Mouse (Mus musculus): Measurements from ENCODE around the gene Zbtb40. TPM values are rescaled to one million over a fixed set of nuclear protein-coding genes. Genes with fewer than 3 reads are reported as not detected.

The Zbtb40 gene
- polyA plus RNA-seq, 2 experiments, result 1.4 to 1.8 TPM

DNA sequence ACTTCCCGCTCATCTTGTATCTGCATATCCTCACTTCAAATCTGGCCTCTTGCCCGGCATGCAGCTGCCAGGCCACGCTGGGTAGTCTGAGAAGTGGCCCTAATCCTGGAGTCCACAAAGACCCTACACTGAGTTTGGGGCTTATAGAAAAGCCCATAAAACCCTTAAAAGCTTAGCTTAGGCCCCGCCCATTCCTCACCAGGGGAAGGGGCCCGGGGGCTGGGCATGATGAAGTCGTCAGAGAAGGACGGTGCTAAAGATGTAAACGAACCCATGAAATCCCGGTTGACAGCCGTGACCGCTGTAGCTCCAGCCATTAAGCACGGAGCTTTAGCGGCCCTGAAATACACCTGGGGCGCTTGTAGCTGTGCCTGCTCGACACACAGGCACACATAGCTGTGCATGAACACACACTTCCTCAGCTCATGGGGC is 83.6 kb downstream of the Zbtb40 start:
- H3K9ac ChIP-seq (replicated peaks), result no peak overlapping the region
- ATAC-seq (ENCODE audit: insufficient read depth), result no peak
- DNase-seq (ENCODE audit: low read depth in 3 of 3, low spot score in 3 of 3), result no peak
- 31% methylated on average over 15 of the region's 15 CpGs for WGBS (ENCODE audit: insufficient replicate concordance)
- H3K4me3 ChIP-seq (ENCODE audit: insufficient read depth in 1 of 2, low read depth in 2 of 2, low read length in 2 of 2), result no peak overlapping the region
- H3K27ac ChIP-seq, result no peak overlapping the region
- no peaks in the 10 kb centered on the region for H3K9me3 ChIP-seq (ENCODE audit: control insufficient read depth, low read length)
- H3K36me3 ChIP-seq (replicated peaks; ENCODE audit: control insufficient read depth, insufficient read depth, low read depth), result no peaks in the 10 kb centered on the region
- TF ChIP-seq CTCF (IDR thresholded peaks at IDR 0.05; ENCODE audit: low read depth), result no peak
- TF ChIP-seq EP300 (IDR thresholded peaks at IDR 0.05; ENCODE audit: low read depth), result no peak
- no peaks in the 10 kb centered on the region for H3K4me1 ChIP-seq (replicated peaks; ENCODE audit: control insufficient read depth in 2 of 2, insufficient read depth in 2 of 2, low read length in 1 of 2)
- H3K27me3 ChIP-seq (ENCODE audit: control insufficient read depth, insufficient read depth, low read length), result peaks cover 14% of the 10 kb centered on the region
- no peak overlapping the region for H3K4me2 ChIP-seq (ENCODE audit: low read depth)

DNA sequence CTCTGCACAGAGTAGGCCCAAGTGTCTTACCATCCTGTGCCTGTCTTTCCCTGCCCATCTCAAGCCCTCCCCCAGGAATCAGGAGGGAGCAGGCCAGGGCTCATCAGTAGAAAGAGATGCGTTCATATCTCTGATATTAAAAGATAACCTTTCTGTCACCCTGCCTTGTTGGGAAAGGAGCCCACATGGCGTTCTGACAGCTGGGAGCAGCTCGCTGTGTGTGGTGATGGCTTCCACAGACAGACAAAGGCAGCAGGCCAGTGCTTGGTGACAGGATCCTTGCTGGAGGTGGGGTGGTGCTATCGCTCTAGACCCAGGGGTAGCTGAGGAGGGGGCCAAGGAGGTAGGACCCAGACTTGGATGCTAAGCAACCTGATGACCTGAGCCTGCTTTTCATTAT is 86.2 kb downstream of the Zbtb40 start:
- Histone ChIP-seq H3K4me2 (ENCODE audit: low read depth) (no peak overlapping the region), H3K4me3 (ENCODE audit: insufficient read depth in 1 of 2, low read depth in 2 of 2, low read length in 2 of 2) (no peak overlapping the region), H3K9me3 (ENCODE audit: control insufficient read depth, low read length) (no peaks in the 10 kb centered on the region), H3K27me3 (ENCODE audit: control insufficient read depth, insufficient read depth, low read length) (peaks cover 19% of the 10 kb centered on the region), H3K9ac (replicated peaks) (no peak overlapping the region), H3K36me3 (replicated peaks; ENCODE audit: control insufficient read depth, insufficient read depth, low read depth) (no peaks in the 10 kb centered on the region), H3K4me1 (replicated peaks; ENCODE audit: control insufficient read depth in 2 of 2, insufficient read depth in 2 of 2, low read length in 1 of 2) (no peaks in the 10 kb centered on the region), H3K27ac (no peak overlapping the region)
- TF ChIP-seq CTCF (IDR thresholded peaks at IDR 0.05; ENCODE audit: low read depth) (no peak), EP300 (IDR thresholded peaks at IDR 0.05; ENCODE audit: low read depth) (no peak)
- DNase-seq (ENCODE audit: low read depth in 3 of 3, low spot score in 3 of 3), result no peak
- 46% methylated on average over 4 of the region's 4 CpGs for WGBS (ENCODE audit: insufficient replicate concordance)
- ATAC-seq (ENCODE audit: insufficient read depth), result no peak

DNA sequence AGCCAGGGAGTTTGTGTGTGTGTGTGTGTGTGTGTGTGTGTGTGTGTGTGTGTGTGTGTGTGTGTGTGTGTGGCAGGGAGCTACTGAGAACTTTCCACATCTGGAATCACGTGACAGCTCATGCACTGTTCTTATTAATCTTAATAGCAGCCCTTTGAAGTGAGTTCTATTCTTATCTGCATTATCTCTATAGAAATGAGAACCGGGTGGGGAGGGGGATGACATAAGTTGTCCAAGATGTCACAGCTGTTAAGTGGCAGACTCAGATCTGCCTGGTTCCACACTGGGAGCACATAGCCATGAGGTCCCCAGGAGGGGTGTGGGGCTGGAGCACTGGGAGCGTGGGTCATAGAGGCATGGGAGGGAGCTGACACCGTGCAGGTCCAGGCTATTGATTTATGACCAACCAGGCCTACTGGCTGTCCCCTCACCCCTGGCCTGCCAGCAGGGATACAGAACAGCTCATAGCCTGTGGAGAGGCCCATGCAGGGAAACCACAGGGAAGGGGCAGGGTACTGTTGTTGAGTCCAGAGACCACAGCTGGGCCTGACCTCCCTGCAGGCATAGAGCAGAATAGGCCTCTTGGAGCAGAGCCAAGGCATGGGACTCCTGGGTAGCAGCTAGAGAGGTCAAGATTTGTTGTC is 86.8 kb downstream of the Zbtb40 start:
- peaks cover 24% of the 10 kb centered on the region for H3K27me3 ChIP-seq (ENCODE audit: control insufficient read depth, insufficient read depth, low read length)
- H3K4me3 ChIP-seq (ENCODE audit: insufficient read depth in 1 of 2, low read depth in 2 of 2, low read length in 2 of 2), result no peak overlapping the region
- H3K4me1 ChIP-seq (replicated peaks; ENCODE audit: control insufficient read depth in 2 of 2, insufficient read depth in 2 of 2, low read length in 1 of 2), result no peaks in the 10 kb centered on the region
- no peaks in the 10 kb centered on the region for H3K36me3 ChIP-seq (replicated peaks; ENCODE audit: control insufficient read depth, insufficient read depth, low read depth)
- no peaks in the 10 kb centered on the region for H3K9me3 ChIP-seq (ENCODE audit: control insufficient read depth, low read length)
- TF ChIP-seq CTCF (IDR thresholded peaks at IDR 0.05; ENCODE audit: low read depth) (no peak), EP300 (IDR thresholded peaks at IDR 0.05; ENCODE audit: low read depth) (no peak)
- DNase-seq (ENCODE audit: low read depth in 3 of 3, low spot score in 3 of 3), result no peak
- no peak overlapping the region for H3K9ac ChIP-seq (replicated peaks)
- ATAC-seq (ENCODE audit: insufficient read depth), result no peak
- H3K27ac ChIP-seq, result no peak overlapping the region
- no peak overlapping the region for H3K4me2 ChIP-seq (ENCODE audit: low read depth)
- 46% methylated on average over 4 of the region's 4 CpGs for WGBS (ENCODE audit: insufficient replicate concordance)

DNA sequence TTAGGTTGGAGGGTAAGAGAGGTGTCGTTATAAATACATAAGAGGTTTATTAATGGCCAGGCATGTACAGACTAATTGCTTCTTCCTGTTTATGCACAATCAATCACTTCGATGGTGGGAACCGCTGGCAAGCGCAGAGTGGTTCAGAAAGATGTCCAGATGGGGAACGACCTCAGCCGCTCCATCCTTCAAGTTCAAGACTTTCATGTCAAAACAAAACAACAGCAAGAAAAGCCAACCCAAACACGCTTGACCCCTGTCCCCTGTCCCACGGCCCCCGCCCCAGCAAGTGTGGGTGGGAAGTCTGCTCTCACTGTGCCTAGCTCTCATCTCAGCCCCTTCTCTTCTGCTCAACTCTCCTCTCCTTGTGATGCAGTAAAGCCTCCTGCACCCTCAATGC is 88.0 kb downstream of the Zbtb40 start:
- H3K4me1 ChIP-seq (replicated peaks; ENCODE audit: control insufficient read depth in 2 of 2, insufficient read depth in 2 of 2, low read length in 1 of 2), result no peaks in the 10 kb centered on the region
- H3K9ac ChIP-seq (replicated peaks), result no peak overlapping the region
- no peak overlapping the region for H3K4me2 ChIP-seq (ENCODE audit: low read depth)
- peaks cover 30% of the 10 kb centered on the region for H3K27me3 ChIP-seq (ENCODE audit: control insufficient read depth, insufficient read depth, low read length)
- no peaks in the 10 kb centered on the region for H3K9me3 ChIP-seq (ENCODE audit: control insufficient read depth, low read length)
- 57% methylated on average over 9 of the region's 9 CpGs for WGBS (ENCODE audit: insufficient replicate concordance)
- no peak overlapping the region for H3K27ac ChIP-seq
- DNase-seq (ENCODE audit: low read depth in 3 of 3, low spot score in 3 of 3) (no peak), ATAC-seq (ENCODE audit: insufficient read depth) (no peak)
- no peak overlapping the region for H3K4me3 ChIP-seq (ENCODE audit: insufficient read depth in 1 of 2, low read depth in 2 of 2, low read length in 2 of 2)
- H3K36me3 ChIP-seq (replicated peaks; ENCODE audit: control insufficient read depth, insufficient read depth, low read depth), result no peaks in the 10 kb centered on the region
- TF ChIP-seq EP300 (IDR thresholded peaks at IDR 0.05; ENCODE audit: low read depth), result no peak
- TF ChIP-seq CTCF (IDR thresholded peaks at IDR 0.05; ENCODE audit: low read depth), result no peak

DNA sequence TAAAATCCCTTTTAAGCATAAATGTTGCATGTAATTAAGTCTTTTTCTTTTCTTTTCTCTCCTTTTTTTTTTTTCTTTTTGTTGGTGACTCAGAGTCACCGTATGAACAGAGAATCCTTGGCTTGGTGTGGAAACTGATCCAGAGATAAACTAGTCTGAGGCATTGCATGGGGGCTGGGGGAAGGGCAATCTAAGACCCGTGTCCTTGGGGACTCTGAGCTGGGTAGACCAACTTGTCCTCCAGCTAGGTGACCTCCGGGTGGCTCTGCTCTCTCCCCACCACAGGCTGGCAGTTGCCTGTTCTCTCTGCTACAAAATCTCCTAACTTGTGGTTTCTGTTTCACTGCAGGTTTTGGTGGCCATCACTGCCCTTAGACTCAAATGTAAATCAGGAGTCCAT is 88.5 kb downstream of the Zbtb40 start:
- DNase-seq (ENCODE audit: low read depth in 3 of 3, low spot score in 3 of 3) (no peak), ATAC-seq (ENCODE audit: insufficient read depth) (no peak)
- Histone ChIP-seq H3K36me3 (replicated peaks; ENCODE audit: control insufficient read depth, insufficient read depth, low read depth) (no peaks in the 10 kb centered on the region), H3K27me3 (ENCODE audit: control insufficient read depth, insufficient read depth, low read length) (peaks cover 33% of the 10 kb centered on the region), H3K27ac (no peak overlapping the region), H3K4me1 (replicated peaks; ENCODE audit: control insufficient read depth in 2 of 2, insufficient read depth in 2 of 2, low read length in 1 of 2) (no peaks in the 10 kb centered on the region), H3K4me2 (ENCODE audit: low read depth) (no peak overlapping the region), H3K9me3 (ENCODE audit: control insufficient read depth, low read length) (no peaks in the 10 kb centered on the region), H3K4me3 (ENCODE audit: insufficient read depth in 1 of 2, low read depth in 2 of 2, low read length in 2 of 2) (no peak overlapping the region), H3K9ac (replicated peaks) (no peak overlapping the region)
- TF ChIP-seq CTCF (IDR thresholded peaks at IDR 0.05; ENCODE audit: low read depth), result no peak
- no peak for TF ChIP-seq EP300 (IDR thresholded peaks at IDR 0.05; ENCODE audit: low read depth)
- WGBS (ENCODE audit: insufficient replicate concordance), result 31% methylated on average over 3 of the region's 3 CpGs
